Mouse (Mus musculus) intestine, embryonic 15.5 days (tissue): ENCODE results near the gene Kcnj3. TPM values are rescaled to one million over a fixed set of nuclear protein-coding genes. Genes with fewer than 3 reads are reported as not detected.

ENCODE experiments used
- ATAC-seq: fragments of 200-750 bp; cut with Nextera tagmentation; 2 replicates; pipeline ENCODE4 v1.8.0; 2017; ENCODE audit warnings: moderate TSS enrichment, moderate library complexity
- H3K27ac ChIP-seq: fragments of 300-500 bp; sonication (generic); 2 replicates; pipeline ENCODE4 v1.5.1; 2015; ENCODE audit warnings: mild to moderate bottlenecking, inconsistent platforms
- H3K27me3 ChIP-seq: fragments of 300-500 bp; sonication (generic); replicated peaks from 2 replicates; pipeline ENCODE4 v1.6.1; 2015; ENCODE audit warnings: inconsistent platforms
- H3K36me3 ChIP-seq: fragments of 300-500 bp; sonication (generic); 2 replicates; pipeline ENCODE4 v1.6.1; 2015; ENCODE audit warnings: inconsistent platforms
- H3K4me1 ChIP-seq: fragments of 300-500 bp; sonication (generic); replicated peaks from 2 replicates; pipeline ENCODE4 v1.6.1; 2015; ENCODE audit warnings: inconsistent platforms
- H3K4me2 ChIP-seq: fragments of 300-500 bp; sonication (generic); replicated peaks from 2 replicates; pipeline ENCODE4 v1.6.1; 2015; ENCODE audit warnings: mild to moderate bottlenecking, inconsistent platforms
- H3K4me3 ChIP-seq: fragments of 300-500 bp; sonication (generic); replicated peaks from 2 replicates; pipeline ENCODE4 v1.5.1; 2015; ENCODE audit warnings: inconsistent platforms
- H3K9ac ChIP-seq: fragments of 300-500 bp; sonication (generic); 2 replicates; pipeline ENCODE4 v1.6.1; 2015; ENCODE audit warnings: inconsistent platforms
- H3K9me3 ChIP-seq: fragments of 300-500 bp; sonication (generic); 2 replicates; pipeline ENCODE4 v1.6.1; 2016; ENCODE audit warnings: inconsistent platforms
- WGBS: fragments of 180-500 bp; shearing (Covaris S2); methylation state at CpG from one replicate; pipeline ENCODE4 v1.1.7; 2015; 5-methylcytosine and 5-hydroxymethylcytosine counted together
- polyA plus RNA-seq: library from polyadenylated mRNA; unstranded; fragments of >200 nt; fragmentation: Nextera tagmentation; extraction: Ambion mirVana; gene quantifications from 2 replicates; pipeline ENCODE4 v1.2.1, GENCODE M21; 2015

Kcnj3 gene
- polyA plus RNA-seq, 1 experiment from 2014 or later: 0.20 TPM

- no peaks in the 10 kb centered on the region for H3K4me1 ChIP-seq
- no peaks in the 10 kb centered on the region for H3K36me3 ChIP-seq
- no peaks in the 10 kb centered on the region for H3K9me3 ChIP-seq
- WGBS: 69% methylated on average over 1 of the region's 1 CpGs
- no peak overlapping the region for H3K4me2 ChIP-seq
- H3K27ac ChIP-seq: no peak overlapping the region
- ATAC-seq: no peak
- H3K4me3 ChIP-seq: no peak overlapping the region
- no peaks in the 10 kb centered on the region for H3K27me3 ChIP-seq
- H3K9ac ChIP-seq: no peak overlapping the region
Observed at GRCm38 (mm10) chr2:55535482-55535881, 99.7 kb downstream of the Kcnj3 start.

- no peaks in the 10 kb centered on the region for H3K4me1 ChIP-seq
- no peak for ATAC-seq
- H3K9ac ChIP-seq: no peak overlapping the region
- H3K9me3 ChIP-seq: no peaks in the 10 kb centered on the region
- H3K27me3 ChIP-seq: no peaks in the 10 kb centered on the region
- H3K4me2 ChIP-seq: no peak overlapping the region
- H3K4me3 ChIP-seq: no peak overlapping the region
- H3K27ac ChIP-seq: no peak overlapping the region
- no peaks in the 10 kb centered on the region for H3K36me3 ChIP-seq
Observed at GRCm38 (mm10) chr2:55547612-55548011, 111.8 kb downstream of the Kcnj3 start.

GRCm38 (mm10) chr2:55558368-55558985 is 122.7 kb downstream of the Kcnj3 start:
- H3K4me2 ChIP-seq: no peak overlapping the region
- H3K36me3 ChIP-seq: no peaks in the 10 kb centered on the region
- H3K4me3 ChIP-seq: no peak overlapping the region
- 77% methylated on average over 4 of the region's 4 CpGs for WGBS
- no peak overlapping the region for H3K9ac ChIP-seq
- H3K9me3 ChIP-seq: no peaks in the 10 kb centered on the region
- H3K27ac ChIP-seq: no peak overlapping the region
- H3K27me3 ChIP-seq: no peaks in the 10 kb centered on the region
- no peak for ATAC-seq
- no peaks in the 10 kb centered on the region for H3K4me1 ChIP-seq

GRCm38 (mm10) chr2:55569291-55569690 is 133.5 kb downstream of the Kcnj3 start:
- Histone ChIP-seq H3K9me3 (no peaks in the 10 kb centered on the region), H3K27me3 (no peaks in the 10 kb centered on the region), H3K36me3 (no peaks in the 10 kb centered on the region), H3K4me1 (no peaks in the 10 kb centered on the region), H3K4me3 (no peak overlapping the region), H3K27ac (no peak overlapping the region), H3K9ac (no peak overlapping the region), H3K4me2 (no peak overlapping the region)
- no peak for ATAC-seq
- WGBS: 73% methylated on average over 7 of the region's 7 CpGs

- Histone ChIP-seq H3K9me3 (no peaks in the 10 kb centered on the region), H3K27ac (no peak overlapping the region), H3K9ac (no peak overlapping the region), H3K4me2 (no peak overlapping the region), H3K27me3 (no peaks in the 10 kb centered on the region), H3K4me1 (no peaks in the 10 kb centered on the region), H3K4me3 (no peak overlapping the region), H3K36me3 (no peaks in the 10 kb centered on the region)
- 67% methylated on average over 3 of the region's 3 CpGs for WGBS
- no peak for ATAC-seq
Observed at GRCm38 (mm10) chr2:55571425-55571824, 135.7 kb downstream of the Kcnj3 start.

DNA sequence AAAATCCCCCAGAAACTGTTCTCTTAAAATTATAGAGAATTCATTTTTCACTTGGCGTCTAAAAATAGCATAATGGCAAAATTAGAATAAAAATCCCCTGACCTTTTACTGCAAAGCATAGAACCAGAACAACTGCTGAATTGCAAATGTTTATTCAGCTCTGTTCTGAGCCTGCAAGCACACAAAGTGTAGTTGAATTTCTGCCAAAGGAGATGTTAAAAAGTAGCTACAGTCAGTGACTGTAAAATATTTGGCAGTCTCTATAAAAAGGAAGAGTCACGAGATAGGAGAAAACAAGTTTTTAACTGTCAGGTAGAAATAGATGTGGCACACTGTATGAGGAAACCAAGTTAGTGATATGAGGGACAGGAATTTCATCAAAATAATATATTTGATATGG is 144.5 kb downstream of the Kcnj3 start:
- no peaks in the 10 kb centered on the region for H3K4me1 ChIP-seq
- no peak for ATAC-seq
- H3K4me2 ChIP-seq: no peak overlapping the region
- 41% methylated on average over 2 of the region's 2 CpGs for WGBS
- no peaks in the 10 kb centered on the region for H3K9me3 ChIP-seq
- no peaks in the 10 kb centered on the region for H3K27me3 ChIP-seq
- H3K27ac ChIP-seq: no peak overlapping the region
- H3K9ac ChIP-seq: no peak overlapping the region
- no peak overlapping the region for H3K4me3 ChIP-seq
- H3K36me3 ChIP-seq: no peaks in the 10 kb centered on the region

DNA sequence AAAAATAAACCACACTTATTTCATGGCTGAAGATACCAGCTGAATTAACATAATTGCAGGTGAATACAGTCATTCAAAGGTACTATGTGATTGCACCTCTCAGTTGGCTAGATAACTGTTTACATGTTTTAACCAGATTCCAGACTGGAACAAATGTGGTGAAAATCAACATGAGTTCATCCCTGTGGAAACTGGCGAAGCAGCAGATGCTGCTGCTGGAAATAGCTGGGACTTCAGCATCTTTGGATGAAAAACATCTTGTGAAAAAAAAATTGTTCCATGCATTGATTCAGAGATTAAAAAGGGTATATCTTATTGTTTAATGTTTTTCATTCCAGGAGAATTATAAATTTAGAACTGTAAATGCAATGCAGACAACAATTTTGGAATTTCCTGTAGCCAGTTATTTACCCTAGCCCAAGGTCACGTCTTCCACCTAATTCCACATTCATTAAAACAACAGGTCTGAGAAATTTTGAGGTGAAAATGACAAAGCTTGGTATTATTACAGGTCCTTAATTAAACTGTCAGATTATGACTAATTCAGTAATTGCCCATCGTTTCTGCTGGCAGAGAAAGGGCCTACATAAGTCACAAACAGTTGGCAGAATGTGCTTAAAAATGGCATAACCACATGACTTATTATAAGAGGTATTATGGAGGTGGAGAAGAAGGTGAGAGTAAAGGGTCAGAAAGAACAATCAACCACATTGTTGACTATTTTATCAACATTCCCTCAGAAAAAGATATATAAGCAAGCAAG is 155.6 kb downstream of the Kcnj3 start:
- no peak overlapping the region for H3K27ac ChIP-seq
- no peaks in the 10 kb centered on the region for H3K9me3 ChIP-seq
- WGBS: 64% methylated on average over 3 of the region's 3 CpGs
- no peak overlapping the region for H3K9ac ChIP-seq
- no peaks in the 10 kb centered on the region for H3K27me3 ChIP-seq
- ATAC-seq: no peak
- H3K4me3 ChIP-seq: no peak overlapping the region
- no peaks in the 10 kb centered on the region for H3K4me1 ChIP-seq
- H3K36me3 ChIP-seq: no peaks in the 10 kb centered on the region
- no peak overlapping the region for H3K4me2 ChIP-seq
